Mouse (Mus musculus): Measurements from ENCODE around the gene Mtmr2. TPM values are rescaled to one million over a fixed set of nuclear protein-coding genes. Genes with fewer than 3 reads are reported as not detected.

The Mtmr2 gene
- polyA plus RNA-seq, 1 experiment, result 38.9 TPM

GRCm38 (mm10) chr9:13828087-13828441, 79.9 kb downstream of the Mtmr2 start:
- peak overlapping the region; percentile 66 for H3K27ac ChIP-seq (replicated peaks; ENCODE audit: low read depth, low read length)
- peak overlapping the region; percentile 88 for H3K4me3 ChIP-seq (ENCODE audit: insufficient read depth, low read depth, low read length)

GRCm38 (mm10) chr9:13835256-13835655, 87.0 kb downstream of the Mtmr2 start:
- Histone ChIP-seq H3K4me1 (ENCODE audit: control insufficient read depth, insufficient read depth, insufficient read length, low read length) (no peaks in the 10 kb centered on the region), H3K4me3 (ENCODE audit: insufficient read depth, low read depth, low read length) (no peak overlapping the region), H3K27ac (replicated peaks; ENCODE audit: low read depth, low read length) (no peak overlapping the region)

More at GRCm38 (mm10) chr9:13828087-13828441, 79.9 kb downstream of the Mtmr2 start:
- H3K4me1 ChIP-seq (ENCODE audit: control insufficient read depth, insufficient read depth, insufficient read length, low read length), result no peaks in the 10 kb centered on the region

DNA sequence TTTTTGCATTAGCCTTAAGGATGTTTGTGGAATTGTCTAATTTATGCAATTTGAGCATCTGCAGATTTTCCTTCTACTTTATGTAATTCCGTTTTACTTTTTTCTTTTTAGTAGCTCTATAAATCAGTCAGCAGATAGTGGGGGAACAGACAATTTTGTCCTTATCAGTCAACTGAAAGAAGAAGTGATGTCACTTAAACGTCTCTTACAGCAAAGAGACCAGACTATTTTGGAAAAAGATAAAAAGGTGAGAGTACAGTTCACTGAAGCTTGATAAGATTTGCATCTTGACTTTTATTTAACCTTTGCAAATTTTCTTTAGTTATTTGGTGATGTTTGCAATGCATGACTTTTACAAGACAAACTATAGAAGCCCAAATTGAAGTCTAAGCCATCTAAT, 88.5 kb downstream of the Mtmr2 start:
- Histone ChIP-seq H3K4me1 (ENCODE audit: control insufficient read depth, insufficient read depth, insufficient read length, low read length) (no peaks in the 10 kb centered on the region), H3K4me3 (ENCODE audit: insufficient read depth, low read depth, low read length) (no peak overlapping the region), H3K27ac (replicated peaks; ENCODE audit: low read depth, low read length) (no peak overlapping the region)

DNA sequence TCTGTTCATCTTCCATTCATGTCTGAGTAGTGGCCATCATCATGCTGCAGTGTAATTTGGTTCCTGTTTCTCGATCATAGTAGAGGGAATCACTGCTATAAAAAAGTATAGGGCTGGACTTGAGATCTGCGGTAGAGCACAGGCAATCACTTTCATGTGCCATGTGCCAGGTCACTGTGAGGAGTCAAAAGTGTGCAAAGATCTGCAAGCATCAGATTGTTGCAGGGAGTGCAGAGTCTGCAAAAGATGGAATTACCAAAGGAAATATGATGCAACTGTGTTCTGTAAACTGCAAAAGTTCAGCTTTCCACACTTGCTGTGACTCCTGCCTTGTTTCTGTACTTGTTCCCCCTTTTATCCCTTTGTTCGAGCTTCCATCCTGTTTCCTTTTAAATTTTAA, 99.4 kb downstream of the Mtmr2 start:
- no peak overlapping the region for H3K4me3 ChIP-seq (ENCODE audit: insufficient read depth, low read depth, low read length)
- no peak overlapping the region for H3K27ac ChIP-seq (replicated peaks; ENCODE audit: low read depth, low read length)
- no peaks in the 10 kb centered on the region for H3K4me1 ChIP-seq (ENCODE audit: control insufficient read depth, insufficient read depth, insufficient read length, low read length)

DNA sequence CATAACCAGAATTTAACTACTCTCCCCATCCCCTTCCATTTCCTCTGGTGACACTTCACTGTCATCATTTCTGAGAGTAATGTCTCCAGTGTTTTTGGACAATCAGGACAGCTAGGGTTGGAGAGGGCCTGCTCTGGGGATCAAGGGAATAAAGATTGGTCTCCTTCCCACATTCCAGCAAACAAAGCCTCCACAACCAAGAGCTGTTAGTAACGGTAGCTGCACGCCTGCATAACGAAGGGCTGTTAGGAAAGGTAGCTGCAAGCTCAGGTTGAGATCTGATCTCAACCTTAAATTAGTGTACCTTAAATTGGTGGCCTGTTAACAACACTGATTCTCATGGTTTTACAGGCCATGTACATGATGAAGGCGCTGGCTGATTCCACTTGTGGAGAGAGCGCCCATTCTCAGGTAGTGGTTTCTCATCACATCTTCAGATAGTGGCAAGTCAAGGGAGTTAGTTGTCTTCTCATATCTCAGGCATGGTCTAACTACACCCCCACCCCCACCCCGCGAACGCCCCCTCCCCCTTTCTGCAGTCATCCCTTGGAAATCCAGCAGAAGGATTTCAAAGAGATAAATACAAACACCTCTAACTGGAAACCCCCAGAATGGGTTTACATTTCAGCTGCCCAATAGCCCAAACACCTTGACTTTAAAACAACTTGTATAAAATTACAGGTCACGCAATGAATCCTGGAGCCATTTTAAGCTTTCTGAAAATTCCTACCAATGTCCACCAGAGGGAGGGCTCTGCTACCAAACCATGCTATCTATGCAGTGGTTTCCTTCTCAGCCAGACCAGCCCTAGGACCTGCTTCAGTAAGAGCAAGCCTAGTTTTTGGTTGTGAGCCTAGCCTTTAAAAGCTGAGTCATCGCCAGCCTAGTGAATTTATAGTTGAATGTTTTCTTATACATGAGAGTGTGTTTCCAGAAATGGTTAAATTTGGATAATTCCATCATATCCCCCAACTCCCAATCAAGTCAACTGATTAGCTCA, 100.6 kb downstream of the Mtmr2 start:
- H3K27ac ChIP-seq (replicated peaks; ENCODE audit: low read depth, low read length), result no peak overlapping the region
- no peaks in the 10 kb centered on the region for H3K4me1 ChIP-seq (ENCODE audit: control insufficient read depth, insufficient read depth, insufficient read length, low read length)
- H3K4me3 ChIP-seq (ENCODE audit: insufficient read depth, low read depth, low read length), result no peak overlapping the region

DNA sequence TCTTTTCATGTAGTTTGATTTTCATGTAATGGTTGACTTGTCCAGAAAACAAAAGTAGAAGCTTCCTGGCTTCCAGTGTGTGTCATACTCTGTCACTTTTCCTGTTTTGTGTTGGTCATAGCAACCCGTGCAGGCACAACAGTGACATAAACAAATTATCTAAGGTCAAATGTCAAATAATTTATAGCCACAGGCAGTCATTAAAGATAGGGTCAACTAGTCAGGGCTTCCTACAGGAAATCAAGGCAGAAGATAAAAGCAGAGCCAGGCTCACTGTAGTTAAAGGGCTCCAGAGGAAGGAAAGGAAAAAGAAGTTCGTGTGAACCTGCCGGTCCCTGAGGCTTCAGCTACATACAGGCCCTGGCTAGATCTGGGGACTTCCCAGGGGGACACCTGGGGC, 105.7 kb downstream of the Mtmr2 start:
- Histone ChIP-seq H3K4me3 (ENCODE audit: insufficient read depth, low read depth, low read length) (no peak overlapping the region), H3K27ac (replicated peaks; ENCODE audit: low read depth, low read length) (no peak overlapping the region), H3K4me1 (ENCODE audit: control insufficient read depth, insufficient read depth, insufficient read length, low read length) (no peaks in the 10 kb centered on the region)

Other genes with a start within 250 kb of the Mtmr2 start
- 9.0 and 9.9 TPM in 2 replicates for gene Cep57, start 78.7 kb downstream of the Mtmr2 start, polyA plus RNA-seq (2012; ENCODE audit: insufficient read depth, insufficient read length, missing spikeins)
- gene Fam76b, start 79.3 kb downstream of the Mtmr2 start, polyA plus RNA-seq (2012; ENCODE audit: insufficient read depth, insufficient read length, missing spikeins), result 5.1 and 6.8 TPM in 2 replicates

Measured in brown adipose tissue, adult 24 weeks (tissue).